Mouse (Mus musculus) layer of hippocampus, adult 11-12 months (tissue): ENCODE measurements around the gene 2410004B18Rik.
A peak's percentile ranks its signal among the peaks of the same experiment; 100 is the strongest.

Experiments
- DNase-seq: peaks from one replicate; pipeline ENCODE4 v3.0.0; 2022; ENCODE audit warnings: low spot score

Gene 2410004B18Rik

DNA sequence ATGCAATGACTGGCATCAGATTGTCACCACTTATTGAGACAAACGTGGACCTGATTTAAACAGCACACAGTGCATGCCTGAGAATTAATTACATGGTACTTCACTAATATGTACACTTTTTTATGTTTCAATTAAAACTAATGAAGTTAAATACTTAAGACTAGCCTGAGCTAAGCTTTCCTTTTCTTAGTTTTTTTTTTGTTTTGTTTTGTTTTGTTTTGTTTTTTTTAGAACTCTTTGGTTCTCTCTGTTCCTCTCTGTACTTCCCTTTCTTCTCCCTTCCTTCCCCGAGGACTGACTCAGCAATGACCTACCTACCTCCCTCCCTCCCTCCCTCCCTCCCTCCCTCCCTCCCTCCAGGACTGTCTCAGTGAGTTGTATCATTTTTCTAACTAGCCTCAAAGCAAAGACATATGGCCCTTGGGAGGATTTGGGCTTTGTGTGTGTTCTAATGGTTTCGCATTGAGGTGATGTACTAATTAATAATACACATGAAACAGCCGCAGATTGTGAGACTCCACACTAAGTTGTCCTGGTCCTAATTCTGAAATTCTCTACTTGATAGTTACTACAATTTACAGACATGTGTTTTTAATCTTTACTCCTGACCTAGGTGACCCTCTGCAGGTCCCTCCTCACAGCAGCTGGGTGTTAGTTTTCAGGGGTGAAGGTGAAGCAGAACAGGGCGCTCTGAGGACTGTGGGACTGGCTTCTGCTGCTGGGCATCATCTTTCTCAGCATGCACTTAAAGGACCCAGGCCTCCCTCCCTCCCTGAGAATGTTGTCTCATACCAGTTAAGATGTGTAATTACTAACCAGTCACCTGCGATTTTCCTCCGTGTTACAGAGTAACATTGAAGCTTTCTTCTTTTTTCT, 8.1 kb upstream of the 2410004B18Rik start:
- no peak for DNase-seq

DNA sequence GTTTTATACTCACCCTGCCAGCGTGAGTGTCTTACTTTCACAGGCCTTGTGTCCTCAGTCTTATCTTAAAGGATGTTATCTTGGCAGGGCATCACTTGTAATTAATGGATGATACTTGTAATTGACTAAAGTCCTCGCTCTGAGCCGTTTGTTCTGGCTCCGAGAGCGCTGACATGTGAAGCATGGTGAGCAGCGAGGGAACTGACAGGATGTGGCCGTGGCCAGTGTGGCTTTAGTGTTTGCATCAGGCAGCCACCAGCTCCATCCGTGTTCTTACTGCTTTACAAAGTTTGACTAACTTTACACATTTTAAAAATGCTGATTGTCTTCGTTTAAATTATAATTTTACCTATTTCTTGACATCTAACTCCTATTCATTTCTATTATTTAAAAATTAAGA, 4.0 kb upstream of the 2410004B18Rik start:
- DNase-seq: no peak

GRCm38 (mm10) chr3:145938405-145939349, 863 bp downstream of the 2410004B18Rik start:
- no peak for DNase-seq

GRCm38 (mm10) chr3:145939402-145939801, 1.6 kb downstream of the 2410004B18Rik start:
- DNase-seq: no peak

DNA sequence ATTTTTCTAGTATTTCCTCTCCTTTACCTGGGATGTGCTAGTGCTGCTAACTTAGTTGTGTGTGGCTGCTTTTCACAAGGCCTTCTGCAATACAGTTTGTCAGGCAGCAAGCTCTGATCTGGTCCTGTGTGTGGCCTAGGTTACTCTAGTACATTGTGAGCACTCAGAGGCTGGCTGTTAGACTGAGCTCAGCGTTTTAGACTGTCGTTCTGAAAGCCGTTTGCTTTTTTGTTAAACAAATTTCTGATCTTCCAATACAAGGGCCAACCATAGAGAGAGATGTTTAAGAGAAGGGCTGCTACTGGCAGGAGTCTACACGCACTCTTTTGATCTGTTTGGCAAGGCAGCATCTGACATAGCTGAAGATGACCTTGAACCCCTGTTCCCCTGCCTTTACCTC, 2.2 kb downstream of the 2410004B18Rik start:
- no peak for DNase-seq

GRCm38 (mm10) chr3:145941971-145942370, 4.2 kb downstream of the 2410004B18Rik start:
- peak; percentile 72 for DNase-seq

DNA sequence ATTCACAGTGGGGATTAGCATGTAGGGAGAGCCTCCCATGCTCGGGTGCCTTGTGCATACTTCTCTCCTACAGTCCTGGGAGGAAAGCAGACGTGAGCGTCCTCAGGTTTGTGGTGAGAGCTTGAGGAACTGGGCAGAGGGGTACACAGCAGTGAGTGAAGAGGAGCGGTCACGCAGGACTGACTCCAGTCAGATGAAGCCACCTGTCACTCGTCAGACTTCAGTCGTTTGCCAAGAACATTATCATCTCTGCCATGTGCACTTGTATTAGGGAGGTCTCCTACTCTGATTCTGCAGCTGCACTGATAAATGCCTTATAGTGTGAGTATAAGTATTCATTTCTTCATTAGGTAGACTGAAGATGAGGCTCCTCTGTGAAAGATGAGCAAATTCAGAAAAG, 6.5 kb downstream of the 2410004B18Rik start:
- DNase-seq: no peak

- DNase-seq: no peak
These were observed 8.1 kb downstream of the 2410004B18Rik start for GRCm38 (mm10) chr3:145945904-145946303.

- DNase-seq: no peak
These were observed 8.8 kb downstream of the 2410004B18Rik start for GRCm38 (mm10) chr3:145946654-145947053.

DNA sequence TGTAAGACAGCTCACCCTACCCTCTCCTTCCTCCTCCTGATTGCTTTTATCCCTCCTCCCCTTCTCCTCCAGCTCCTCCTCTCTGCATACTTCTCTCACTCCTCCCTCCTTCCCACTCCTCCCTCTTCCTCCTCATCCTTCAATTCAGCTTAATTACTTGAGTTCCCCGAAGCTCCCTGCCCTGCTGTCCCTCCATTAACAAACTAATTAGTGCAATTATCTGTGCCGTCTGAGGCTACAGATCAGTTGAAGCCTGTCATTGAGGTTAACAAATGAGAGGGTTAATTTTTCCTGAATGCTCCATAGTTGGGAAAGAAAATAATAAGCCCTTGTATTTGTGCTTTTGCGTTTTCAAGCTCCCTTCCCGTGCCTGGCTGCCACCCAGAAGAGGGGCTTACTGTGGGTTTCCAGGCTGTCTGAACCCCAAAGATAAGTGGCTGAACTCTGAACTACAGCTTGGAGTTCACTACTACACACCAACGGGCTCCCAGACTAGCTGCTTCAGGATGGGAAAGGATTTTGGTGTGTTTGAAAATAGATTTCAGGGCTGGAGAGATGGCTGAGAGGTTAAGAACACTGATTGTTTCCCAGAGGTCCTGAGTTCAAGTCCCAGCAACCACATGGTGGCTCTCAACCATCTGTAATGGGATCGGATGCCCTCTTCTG, 9.9 kb downstream of the 2410004B18Rik start:
- DNase-seq: no peak

DNA sequence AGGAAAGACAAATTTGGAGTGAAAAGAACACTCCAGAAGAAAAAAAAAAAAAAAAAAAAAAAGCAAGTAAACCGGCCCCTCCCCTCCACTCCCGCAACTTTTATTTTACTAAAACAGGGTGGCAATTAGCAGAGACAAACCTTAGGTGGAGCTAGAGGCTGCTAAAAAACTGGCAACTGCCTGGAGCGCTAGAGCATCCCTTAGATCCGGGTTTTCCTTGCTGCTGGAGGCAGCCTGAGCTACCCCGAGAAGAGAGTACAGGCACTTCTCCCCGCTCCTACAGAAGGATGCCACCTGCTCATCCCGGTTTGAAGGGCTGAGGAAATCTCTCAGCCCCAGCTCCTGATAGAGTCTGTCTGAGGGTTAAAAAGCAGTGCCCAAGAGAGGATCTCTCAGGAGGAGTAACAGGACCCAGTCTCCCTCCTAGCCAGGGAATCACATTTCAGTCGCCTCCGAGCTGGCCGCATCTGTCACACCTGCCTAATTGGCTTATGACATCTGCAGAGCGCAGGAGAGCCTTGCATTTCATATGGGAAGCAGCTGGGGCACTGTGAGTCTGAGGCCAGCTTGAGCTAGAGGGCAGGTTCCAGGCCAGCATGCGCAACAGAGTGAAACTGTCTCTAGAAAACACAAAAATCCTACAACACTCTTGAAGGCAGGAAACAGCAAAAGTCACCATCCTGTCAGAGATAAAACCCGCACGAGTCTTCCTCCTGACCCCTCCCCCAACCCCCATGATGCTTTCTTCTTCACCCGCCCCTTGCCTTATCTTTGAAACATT, 12.4 kb downstream of the 2410004B18Rik start:
- peak; percentile 53 for DNase-seq

DNA sequence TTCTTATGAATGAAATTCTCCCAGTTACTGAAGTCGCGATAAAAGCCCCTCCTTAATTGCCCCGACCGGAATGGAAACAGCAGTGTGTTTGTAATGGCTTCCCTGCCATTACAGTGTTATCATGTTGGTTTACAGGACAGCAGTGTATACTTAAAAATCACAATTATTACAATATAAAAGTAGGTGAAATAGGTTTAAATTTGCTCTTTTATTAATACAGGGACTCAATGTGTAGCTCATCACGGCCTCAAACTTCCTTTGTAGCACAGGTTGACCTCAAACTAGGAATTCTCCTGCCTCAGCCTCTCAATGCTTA, 13.0 kb downstream of the 2410004B18Rik start:
- no peak for DNase-seq

DNA sequence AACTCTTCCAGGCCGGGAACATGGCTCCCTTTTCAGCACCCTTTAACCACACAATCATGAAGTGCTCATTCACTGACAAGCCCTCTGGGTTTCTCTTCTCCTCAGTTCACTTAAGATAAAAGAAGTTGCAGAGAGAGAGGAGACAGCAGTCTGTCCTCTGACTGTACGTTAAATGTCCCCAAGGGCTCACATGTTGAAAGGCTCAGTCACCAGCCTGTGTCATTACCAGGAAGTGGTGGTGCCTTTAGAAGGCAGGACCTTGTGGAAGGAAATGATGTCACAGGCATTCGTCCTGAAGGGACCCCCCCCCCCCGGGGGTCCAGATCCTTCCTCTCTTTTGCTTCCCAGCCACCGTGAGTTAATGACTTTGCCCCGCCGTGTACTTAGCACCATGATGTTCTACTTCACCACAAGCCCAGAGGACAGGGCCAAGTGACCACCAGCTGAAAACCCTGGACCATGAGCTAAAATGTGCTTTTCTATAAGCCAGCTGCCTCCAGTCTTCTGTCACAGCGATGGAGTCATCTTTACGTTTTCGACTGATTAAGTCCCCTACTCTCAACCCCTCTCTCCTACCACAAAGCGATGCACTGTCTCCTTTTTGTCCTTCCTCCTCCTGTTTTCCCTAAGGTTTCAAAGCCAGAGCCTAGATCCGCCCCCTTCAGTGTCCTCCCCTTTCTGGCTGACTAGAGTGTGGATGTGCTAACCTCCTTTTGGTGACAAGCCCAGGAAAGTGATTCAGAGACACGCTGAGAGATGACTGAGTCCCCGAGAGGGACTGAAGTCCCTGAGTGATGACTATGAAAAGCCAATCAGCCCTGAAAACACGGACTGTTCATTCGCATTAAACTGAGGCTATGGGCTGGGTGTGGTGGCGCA, 13.7 kb downstream of the 2410004B18Rik start:
- no peak for DNase-seq

DNA sequence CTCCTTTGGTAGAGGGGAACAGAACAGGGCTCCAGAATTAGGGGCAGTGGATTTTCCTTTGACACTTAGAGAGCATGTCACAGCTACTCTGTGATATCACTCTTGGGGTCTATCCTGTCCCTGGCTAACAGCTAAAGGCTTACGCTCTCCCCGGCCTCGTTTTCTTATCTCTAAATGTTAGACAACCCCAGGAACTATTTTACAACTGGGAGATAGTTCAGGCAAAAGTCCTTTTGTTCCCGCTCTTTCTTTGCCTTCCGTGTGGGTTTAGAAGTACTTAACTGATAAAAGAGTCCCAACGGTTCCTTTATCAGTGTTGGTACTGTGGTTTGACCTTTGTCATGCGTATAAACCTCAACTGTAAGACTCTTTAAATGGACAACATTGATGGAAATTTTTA, 15.1 kb downstream of the 2410004B18Rik start:
- DNase-seq: no peak

DNA sequence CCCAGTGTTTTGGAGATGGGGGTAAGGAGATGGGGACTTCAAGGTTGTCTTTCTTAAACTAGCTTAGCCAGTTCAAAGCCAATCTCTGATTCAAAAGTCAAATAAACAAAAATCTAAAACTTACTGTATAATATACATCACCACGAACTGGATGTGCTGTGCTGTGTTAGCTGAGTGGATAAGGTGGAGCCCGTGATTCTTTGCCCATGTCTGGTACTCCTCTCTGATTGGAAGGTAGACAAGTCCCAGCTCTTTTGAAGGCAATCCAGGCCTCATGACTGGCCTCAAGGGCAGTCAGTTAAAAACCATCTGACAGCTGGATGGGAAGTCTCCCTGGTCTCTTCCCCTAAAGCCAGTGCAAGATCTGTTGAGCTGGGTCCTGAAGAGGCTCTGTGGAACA, 15.6 kb downstream of the 2410004B18Rik start:
- no peak for DNase-seq

DNA sequence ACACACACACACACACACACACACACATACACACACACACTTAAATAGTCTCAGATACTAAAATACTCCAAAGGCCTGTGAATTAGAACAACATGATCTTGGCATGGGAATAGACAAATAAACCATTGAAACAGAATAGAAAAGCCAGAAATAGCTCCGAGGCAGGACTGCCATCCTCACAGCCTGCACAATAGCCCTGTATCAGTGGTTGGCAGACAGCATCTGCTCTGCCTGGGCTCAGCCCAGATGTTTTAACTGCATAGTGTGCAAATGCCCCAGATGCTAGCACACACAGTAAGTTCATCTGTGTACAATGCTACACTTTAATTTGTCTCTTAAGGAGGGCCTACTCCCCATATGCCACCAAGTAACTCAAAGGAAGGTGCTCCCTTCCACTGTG, 22.0 kb downstream of the 2410004B18Rik start:
- peak; percentile 33 for DNase-seq

- DNase-seq: no peak
These were observed 24.6 kb downstream of the 2410004B18Rik start for GRCm38 (mm10) chr3:145962411-145962810.

GRCm38 (mm10) chr3:145963101-145964017, 25.5 kb downstream of the 2410004B18Rik start:
- no peak for DNase-seq

- DNase-seq: no peak
These were observed 26.2 kb downstream of the 2410004B18Rik start for GRCm38 (mm10) chr3:145964018-145964387.

GRCm38 (mm10) chr3:145964473-145964872, 26.7 kb downstream of the 2410004B18Rik start:
- DNase-seq: no peak
